Mouse (Mus musculus) lung, adult 18-20 months (tissue): Measurements from ENCODE around the gene Reep3.

ENCODE experiments used
- DNase-seq, 2 experiments: peaks; one replicate each; pipeline ENCODE4 v3.0.0; 2022; ENCODE audit warnings: mixed read lengths in 2 of 2

Gene Reep3

DNA sequence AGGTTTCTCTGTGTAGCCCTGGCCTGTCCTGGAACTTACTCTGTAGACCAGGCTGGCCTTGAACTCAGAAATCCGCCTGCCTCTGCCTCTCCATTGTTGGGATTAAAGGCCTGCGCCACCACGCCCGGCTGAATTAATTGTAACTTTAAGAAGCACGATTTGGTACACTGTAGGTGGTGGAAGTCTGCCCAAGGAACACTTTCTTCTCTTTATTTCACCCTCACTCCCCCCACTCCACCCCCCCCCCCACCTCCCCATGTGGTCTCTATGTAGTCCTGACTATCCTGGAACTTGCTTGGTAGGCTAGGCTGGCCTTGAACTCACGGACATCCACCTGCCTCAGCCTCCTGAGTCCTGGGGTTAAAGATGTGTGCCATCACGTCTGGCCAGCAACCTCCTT is 47.1 kb downstream of the Reep3 start:
- DNase-seq = no peak

DNA sequence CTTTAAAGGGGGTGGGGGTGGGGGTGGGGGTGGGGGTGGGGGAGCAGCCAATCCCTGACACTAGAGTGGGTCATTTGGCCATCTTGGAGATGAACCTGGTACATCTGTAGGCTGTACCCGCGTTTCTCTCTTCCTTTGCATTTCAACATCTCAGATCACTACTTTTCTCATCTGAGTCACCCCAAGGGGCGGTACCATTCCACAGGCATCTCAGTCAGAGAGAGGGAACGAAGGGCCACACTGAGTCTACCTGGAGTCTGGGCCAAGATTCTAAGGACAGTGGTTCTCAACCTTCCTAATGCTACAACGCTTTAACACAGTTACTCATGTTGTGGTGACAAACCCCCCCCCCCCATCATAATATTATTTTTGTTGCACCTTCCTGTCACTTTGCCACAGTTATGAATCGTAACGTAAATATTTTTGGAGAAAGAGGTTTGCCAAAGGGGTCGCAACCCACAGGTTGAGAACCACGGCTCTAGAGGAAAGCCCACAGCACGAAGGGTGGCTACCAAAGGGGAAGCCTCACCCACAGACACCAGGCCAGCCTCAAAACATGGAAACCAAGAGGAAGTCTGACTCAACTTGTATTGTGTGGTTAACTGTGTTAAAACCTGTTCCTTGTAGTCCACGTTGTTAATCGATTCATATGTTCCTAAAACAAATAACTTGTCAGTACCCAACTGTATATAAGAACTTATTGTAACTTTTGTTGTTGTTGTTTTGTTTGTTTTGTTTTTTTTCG is 47.7 kb downstream of the Reep3 start:
- no peak for DNase-seq

GRCm38 (mm10) chr10:67047712-67048645 is 48.8 kb downstream of the Reep3 start:
- DNase-seq = no peak

DNA sequence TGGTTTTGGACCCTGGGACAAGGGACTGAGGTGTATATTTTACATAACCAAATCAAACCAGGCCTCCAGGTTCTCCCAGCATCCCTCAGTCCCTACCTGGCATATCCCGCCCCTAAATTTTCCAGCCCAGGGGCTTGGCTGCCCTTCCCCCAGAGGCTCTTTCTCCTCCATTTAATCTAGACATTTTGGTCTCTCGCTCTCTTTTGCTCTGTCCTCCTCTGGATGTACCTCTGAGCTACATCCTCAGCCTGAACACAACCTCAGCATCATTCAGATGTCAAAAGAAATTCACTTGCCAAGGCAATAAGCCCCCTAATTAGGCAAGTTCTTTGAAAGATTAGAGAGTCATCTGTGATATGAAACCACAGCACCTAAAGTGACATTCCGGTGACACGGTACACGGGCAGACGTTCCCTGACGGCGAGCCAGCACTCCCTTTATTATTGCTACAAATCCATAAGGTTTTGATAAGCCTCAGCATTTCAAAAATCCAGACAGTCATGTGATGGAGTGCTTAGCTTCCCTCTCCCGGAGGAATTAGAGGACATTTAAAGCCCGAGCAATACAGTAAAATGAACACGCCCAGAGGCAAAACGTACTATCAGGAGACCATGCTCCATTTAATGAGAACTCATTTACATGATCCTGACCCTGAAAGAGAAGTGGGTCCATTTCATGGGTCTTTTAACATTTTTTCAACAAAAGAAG is 51.4 kb downstream of the Reep3 start:
- no peak for DNase-seq

- no peak for DNase-seq
These were observed 52.4 kb downstream of the Reep3 start for GRCm38 (mm10) chr10:67044346-67044745.

- no peak for DNase-seq
These were observed 53.5 kb downstream of the Reep3 start for GRCm38 (mm10) chr10:67043236-67043635.

- no peak for DNase-seq
These were observed 56.3 kb downstream of the Reep3 start for GRCm38 (mm10) chr10:67040410-67040809.

- no peak for DNase-seq
These were observed 57.7 kb downstream of the Reep3 start for GRCm38 (mm10) chr10:67039001-67039400.

GRCm38 (mm10) chr10:67036542-67036941 is 60.2 kb downstream of the Reep3 start:
- no peak for DNase-seq

- DNase-seq = no peak
These were observed 60.6 kb downstream of the Reep3 start for GRCm38 (mm10) chr10:67036141-67036540.

GRCm38 (mm10) chr10:67031186-67031585 is 65.6 kb downstream of the Reep3 start:
- no peak for DNase-seq

GRCm38 (mm10) chr10:67029297-67029696 is 67.4 kb downstream of the Reep3 start:
- peak in 1 of 2 experiments; percentile 24 for DNase-seq

DNA sequence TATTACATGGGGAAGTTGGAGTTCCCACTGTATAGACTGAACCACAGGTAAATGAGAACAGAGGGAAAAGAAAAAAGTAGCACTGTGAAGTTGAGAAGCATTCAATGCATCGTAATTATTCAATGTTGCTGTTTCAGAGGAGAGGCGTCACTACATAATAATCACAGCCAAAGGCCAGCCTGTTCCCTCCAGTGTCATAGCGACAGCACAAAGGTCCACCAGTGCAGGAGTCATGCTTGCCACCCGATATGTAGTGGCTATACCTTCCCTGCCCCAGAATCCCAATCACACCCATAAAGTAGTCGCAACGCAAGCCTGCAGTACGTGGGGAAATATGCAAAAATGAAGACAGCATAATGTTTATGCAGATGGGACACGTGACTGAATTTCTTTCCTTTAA is 70.4 kb downstream of the Reep3 start:
- no peak for DNase-seq

GRCm38 (mm10) chr10:67025573-67026236 is 71.0 kb downstream of the Reep3 start:
- peak; percentile 78 to 84 for DNase-seq

DNA sequence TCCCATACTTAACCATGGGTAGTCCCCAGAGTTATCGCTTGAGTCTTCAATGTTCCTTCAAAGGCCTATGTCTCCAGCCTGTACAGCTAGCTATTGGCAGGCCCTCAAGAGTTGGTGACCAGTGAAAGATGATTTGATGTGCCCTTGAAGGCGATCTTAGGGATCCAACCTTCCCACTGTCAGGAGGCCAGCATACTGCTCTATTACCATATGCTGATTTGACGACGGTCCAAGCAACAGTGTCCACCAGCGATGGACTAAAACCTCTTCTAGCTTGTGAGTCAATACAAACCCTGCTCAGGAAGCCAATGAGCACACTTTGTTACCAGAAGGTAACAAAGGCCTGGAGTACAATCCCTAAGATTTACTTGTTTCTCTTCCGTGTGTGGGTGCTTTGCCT is 72.4 kb downstream of the Reep3 start:
- DNase-seq = no peak

DNA sequence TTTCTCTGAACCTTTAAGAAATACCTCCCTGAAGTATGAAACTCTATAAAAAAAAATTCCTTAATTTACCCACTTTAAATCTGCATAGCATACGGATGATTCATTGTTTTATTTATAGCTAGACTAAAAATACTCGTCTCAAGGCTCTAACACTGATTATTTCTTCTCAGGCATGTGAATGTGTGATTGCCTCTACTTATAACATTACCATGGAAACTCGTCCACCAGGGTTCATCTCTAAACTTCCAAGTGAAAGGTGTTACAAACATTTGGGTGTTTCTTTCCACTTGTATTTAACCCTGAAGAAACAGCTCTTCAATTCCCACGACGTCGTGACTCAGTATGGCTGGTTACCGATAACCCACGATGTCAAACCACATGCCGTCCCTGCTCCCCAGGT is 73.7 kb downstream of the Reep3 start:
- no peak for DNase-seq

- no peak for DNase-seq
These were observed 75.3 kb downstream of the Reep3 start for GRCm38 (mm10) chr10:67021494-67021893.

- no peak for DNase-seq
These were observed 77.9 kb downstream of the Reep3 start for GRCm38 (mm10) chr10:67018875-67019274.

GRCm38 (mm10) chr10:67017891-67018290 is 78.9 kb downstream of the Reep3 start:
- DNase-seq = no peak

DNA sequence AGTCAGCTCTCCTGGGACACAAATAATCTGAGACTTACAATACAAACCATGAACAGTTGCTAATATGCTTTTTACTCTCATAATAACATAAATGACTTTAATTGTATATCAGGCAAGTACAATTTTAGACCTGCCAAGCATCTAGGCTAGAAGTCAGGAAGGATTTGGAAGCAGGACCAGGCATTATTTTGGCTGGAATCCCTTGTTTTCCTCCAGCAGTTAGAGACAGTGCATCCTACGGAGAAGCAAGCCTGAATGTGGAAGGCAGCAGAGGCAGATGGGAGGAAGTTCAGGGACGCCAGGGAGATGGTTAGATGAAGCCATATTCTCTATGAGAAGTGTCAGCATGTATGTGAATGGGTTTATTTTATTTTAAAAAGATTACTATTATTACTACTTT is 79.4 kb downstream of the Reep3 start:
- no peak for DNase-seq

GRCm38 (mm10) chr10:67016615-67017278 is 80.0 kb downstream of the Reep3 start:
- no peak for DNase-seq

- DNase-seq = no peak
These were observed 82.0 kb downstream of the Reep3 start for GRCm38 (mm10) chr10:67014746-67015145.
